Mouse (Mus musculus): ENCODE measurements around the gene Lpar6.
A peak's percentile ranks its signal among the peaks of the same experiment; 100 is the strongest.

Lpar6 gene

DNA sequence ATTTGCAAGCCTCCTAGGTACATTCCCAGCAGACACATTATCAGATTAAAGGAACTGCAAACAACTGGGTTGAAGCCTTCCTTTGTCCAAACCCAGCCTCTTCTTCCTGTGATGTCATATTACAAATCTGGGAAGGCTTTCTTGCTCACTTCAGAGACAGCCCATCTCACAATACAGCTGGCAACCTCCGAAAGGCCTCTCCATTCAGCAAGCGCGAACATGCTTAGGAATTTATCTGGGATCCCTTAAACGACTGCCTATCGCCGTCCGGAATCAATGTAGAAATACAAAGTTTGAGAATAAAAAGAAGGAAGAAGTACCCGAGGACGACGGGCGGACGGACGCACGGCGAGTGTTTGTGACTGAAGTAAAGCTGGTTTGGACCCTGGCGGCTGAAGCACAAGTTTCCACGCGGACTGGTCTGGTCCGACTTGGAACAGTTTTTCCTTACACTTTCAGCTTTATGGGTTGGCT lies at the start of gene Lpar6:
TSS of gene Lpar6 (plus strand) at position 48 of the 474 bp plus-strand sequence.
- DNase-seq (ENCODE audit: low spot score) = peak; percentile 90

DNA sequence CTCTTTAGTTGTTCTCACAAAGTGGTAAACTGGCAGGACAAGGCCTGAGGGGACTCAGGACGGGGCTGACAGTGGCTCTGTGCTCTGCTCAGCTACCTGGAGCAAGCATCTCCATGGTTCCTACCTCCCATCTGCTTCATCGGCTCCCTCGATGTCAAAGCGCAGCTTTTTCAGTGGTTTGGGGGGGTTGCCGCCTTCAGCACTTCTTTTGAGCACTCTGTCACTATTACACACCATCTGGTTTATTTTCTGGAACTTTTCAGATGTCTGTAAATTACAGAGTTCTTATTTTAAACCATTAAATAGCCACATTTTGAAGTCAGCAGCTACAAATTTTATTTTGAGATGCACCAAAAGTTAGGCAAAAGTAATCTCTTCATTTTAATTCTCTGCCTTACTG lies 38.6 kb upstream of the Lpar6 start:
- DNase-seq (ENCODE audit: low spot score) = no peak

DNA sequence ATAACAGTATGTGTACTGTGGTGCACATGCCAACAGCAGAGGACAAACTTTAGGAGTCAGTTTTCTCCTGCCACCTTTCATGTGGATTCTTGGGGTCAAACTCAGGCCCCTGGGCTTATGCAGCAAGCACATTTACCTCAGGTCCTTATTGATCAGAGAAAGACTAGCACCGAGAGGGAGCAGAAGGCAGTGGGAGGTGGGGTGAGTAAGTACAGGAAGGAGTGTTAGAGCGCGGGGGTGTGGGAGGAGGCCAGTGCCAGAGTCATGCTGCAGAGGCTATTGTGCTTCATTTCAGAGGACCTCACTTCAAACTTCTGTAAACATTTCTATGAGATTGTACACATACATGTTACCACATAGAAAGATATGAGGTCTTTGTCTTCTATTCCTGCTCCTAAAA lies 36.2 kb upstream of the Lpar6 start:
- no peak for DNase-seq (ENCODE audit: low spot score)

DNA sequence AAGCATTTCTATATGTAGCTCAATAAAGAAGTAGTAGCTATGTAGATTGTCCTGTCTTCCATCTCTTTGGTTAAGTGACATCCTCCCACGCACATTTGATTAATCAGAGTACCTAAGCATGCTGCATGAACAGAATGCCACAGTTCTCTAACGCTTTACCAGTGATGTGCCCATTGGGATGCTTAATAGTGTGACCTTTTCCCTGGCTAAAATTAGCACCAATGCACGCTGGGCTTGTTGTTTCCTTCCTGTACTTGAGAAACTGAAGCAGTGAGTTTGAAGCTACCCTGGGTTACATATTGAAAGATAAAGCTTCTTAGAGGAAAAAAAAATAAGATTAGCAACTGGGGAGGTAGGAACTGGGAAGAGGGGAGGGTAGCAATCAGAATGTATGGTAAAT lies 33.7 kb upstream of the Lpar6 start:
- no peak for DNase-seq (ENCODE audit: low spot score)

DNA sequence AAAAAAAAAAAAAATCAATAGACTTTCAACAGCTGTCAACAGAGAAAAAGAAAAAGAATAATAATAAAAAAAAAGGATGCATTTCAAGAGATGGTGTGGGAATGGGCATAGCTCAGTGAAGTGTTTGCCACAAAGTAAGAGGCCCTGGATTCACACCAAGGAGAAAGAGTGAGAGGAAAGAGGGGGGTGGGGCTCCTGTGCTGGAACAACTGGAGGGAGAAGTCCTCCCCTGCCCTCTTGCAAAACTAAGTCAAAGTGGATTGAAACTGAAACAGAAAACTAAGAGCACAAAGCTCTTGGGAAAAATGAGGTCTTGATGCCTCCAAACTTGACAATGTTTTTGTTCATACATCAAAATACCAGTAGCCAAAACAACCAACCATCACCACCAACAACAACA lies 28.4 kb upstream of the Lpar6 start:
- DNase-seq (ENCODE audit: low spot score) = no peak

DNA sequence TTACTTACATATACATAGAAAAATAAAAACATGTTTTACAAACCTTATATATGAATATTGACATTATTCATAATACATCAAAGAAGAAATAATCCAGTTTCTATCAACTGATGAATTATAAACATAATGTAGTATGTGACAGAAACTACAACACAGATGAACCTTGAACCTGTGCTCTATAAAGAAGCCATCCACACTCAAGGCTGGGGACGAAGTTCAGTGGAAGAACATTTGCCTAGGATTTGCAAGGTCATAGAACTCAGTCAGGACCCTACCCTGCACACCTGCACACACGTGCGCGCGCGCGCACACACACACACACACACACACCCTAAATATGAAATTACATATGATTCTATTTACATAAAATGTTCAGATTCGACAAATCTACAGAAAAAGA lies 27.5 kb upstream of the Lpar6 start:
- no peak for DNase-seq (ENCODE audit: low spot score)

DNA sequence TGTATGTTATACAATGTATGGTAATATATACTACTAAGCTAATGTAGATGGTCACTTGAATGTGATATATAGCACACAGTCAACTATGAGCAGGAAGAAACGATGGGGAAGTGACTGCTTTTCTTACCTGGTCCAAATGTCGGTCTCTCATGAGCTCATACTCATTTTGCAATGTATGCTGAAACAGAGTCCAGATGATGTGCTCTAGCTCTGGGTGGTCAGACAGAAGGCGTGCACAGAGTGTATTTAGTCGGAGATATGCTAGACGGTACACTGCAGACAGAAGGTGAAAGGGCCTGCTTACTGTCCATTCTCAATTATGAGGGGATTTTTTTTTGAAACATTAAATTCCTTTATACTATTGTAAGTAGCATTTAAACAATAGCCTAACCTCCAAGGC lies 26.2 kb upstream of the Lpar6 start:
- no peak for DNase-seq (ENCODE audit: low spot score)

DNA sequence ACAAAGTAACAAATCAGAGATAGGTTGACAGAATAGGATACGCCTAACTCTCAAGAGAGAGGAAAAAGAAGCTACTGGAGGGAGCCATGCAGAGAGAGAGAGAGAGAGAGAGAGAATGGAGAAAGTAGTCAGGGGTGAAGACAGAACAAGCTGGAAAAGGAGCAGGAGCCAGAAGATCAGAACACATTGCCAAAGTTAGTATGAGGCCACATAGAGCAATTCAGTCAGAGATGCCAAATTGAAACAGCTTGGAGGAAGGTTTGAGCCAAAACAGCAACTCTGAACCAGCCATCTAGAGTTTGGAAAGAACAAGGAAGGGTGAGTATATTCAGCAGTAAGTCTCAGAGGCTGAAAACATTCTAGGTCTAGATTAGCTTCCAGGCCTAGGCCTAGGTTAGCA lies 20.6 kb upstream of the Lpar6 start:
- DNase-seq (ENCODE audit: low spot score) = no peak

DNA sequence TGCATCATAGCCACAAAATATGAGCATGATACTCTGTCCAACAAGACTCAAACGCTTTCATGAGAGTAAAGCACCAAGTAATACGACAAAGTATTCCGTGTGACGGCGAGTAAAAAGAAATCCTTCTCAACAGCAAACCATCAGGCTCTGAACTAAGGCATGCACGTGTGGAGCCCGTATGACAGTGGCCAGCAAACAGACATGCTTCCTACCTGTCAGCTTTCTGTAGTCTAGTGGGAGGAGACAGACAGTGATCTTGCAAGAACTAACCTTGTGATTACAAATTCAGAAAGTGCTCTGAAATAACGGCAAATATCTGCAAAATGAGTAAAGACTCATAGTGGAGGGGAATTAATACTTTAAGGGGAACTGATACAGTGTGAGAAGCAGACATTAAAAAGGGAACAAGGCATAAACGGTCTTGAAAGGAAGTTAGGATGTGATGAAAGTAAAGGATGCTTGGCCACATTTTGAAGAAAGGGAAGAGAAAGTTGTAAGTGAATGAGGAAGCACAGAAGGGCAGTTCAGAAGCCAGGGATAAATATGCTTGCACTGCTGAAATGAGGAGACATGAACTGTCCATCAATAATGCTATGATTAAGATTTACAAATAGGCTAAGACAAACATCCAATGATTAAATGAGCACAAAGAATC lies 15.3 kb upstream of the Lpar6 start:
- no peak for DNase-seq (ENCODE audit: low spot score)

DNA sequence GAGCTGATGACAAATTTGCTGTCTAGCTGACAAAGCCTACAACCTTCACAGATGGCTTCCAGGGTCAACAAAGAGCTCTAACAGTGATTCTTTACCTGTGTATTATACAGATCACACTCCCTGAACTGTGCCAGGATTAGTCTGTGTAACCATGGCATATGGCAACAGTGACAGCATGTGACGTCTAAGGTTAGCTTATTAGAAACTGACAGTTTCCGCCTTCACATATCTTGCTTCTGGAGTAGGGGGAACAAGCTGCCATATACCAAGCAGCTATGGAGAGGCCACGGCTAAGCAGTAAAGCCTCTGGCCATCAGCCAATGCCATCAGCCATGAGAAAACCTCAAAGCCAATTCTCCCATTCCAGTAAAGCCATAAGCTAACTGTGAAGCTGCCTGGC lies 11.3 kb upstream of the Lpar6 start:
- DNase-seq (ENCODE audit: low spot score) = no peak

DNA sequence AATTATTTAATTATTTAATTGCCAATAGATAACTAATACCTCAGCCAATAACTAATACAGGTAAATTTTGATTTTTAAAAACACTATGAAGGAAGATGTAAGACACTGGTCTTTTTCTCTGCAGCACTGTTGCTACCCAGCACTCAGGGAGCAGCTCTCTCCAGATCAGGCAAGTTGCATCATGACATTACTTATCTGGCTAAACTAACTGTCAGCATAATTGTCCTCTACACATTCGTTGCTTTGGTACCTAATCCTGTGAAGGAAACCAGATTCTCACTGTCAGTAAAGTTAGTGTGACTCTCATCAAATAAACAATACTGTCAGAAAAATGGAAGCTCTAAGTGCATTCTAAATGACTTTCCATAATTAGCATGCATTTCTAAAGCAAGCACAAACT lies 10.8 kb upstream of the Lpar6 start:
- DNase-seq (ENCODE audit: low spot score) = no peak

DNA sequence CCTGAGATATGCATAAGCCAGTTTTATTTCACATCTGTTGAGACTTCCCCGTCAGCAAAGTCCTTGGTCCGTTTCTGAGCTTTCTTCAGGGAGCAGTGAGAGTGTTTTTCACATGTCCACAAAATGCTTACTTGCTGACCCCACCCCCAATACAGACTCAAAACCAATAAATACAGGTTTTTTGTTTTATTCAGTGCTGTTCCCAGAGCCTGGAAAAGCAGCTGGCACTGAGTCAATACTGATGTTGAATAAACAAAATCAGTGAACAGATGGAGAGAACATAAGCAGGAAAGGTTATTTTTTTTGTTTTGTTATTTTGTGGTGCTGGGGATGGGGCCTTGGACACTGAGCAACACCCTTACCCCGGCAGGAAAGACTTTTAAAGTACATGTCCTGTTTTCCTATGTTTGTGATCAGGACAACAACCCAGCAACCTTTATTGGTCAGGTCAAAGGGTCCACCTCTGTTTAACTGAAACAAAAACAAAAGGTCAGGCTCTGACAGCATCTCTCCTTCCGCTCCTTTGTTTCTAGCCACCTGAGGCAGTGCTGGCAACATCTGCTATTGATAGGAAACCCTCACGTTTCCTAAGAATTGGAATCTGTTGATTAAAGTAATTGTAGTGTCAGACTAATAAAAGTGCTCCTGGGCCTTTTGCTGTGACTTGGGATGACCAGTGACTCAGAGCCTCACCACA lies 6.3 kb upstream of the Lpar6 start:
- DNase-seq (ENCODE audit: low spot score) = peak; percentile 52

DNA sequence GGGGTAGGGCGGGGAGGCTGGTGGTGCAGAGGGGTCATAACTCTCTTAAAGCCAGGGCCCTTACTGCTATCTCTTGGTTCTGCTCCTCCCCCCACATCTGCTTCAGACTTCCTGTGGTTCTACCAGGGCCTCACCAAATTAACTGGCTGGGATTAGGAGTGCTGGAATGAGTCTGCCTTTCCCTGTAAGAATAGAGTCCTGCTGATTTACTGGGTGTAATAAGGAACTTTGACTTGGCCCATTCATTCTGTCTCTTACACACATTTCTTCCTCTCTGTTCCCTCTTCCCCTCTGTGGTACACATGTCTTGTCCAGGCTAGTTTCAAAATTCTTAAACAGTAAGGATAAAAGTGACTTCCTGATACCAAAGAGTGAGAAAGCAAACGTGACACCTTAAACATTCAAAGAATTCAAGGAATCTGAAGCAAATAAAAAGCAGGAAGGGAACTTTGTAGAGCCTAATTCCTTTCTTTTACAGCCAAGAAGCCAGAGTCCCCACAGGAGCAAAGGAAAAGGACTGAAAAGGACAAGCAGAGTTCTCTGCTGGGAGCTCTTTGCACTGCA lies 3.1 kb upstream of the Lpar6 start:
- peak; percentile 74 for DNase-seq (ENCODE audit: low spot score)

DNA sequence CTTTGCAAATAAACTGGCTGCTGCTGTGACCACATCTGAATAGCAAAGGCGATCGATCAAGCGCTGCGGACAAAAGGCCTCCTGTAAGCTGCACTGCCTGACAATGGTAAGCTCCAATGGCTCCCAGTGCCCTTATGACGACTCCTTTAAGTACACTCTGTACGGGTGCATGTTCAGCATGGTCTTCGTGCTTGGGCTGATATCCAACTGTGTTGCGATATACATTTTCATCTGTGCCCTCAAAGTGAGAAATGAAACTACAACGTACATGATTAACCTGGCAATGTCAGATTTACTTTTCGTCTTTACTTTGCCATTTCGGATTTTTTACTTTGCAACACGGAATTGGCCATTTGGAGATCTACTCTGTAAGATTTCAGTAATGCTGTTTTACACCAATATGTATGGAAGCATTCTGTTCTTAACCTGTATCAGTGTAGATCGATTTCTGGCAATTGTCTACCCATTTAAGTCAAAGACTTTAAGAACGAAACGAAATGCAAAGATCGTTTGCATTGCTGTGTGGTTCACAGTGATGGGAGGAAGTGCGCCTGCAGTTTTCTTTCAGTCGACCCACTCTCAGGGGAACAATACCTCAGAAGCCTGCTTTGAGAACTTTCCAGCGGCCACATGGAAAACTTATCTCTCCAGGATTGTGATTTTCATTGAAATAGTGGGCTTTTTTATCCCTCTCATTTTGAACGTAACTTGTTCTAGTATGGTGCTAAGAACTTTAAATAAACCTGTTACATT lies 979 bp downstream of the Lpar6 start:
- peak; percentile 87 for DNase-seq (ENCODE audit: low spot score)

DNA sequence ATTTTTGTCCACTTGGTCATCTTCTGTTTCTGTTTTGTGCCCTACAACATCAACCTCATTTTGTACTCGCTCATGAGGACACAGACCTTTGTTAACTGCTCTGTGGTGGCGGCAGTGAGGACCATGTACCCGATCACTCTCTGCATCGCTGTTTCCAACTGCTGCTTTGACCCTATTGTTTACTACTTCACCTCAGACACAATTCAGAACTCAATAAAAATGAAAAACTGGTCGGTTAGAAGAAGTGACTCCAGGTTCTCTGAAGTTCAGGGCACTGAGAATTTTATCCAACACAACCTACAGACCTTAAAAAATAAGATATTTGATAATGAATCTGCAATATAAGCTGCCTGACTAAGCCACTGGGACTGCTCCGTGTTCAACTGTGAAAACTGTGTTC lies 1.6 kb downstream of the Lpar6 start:
- DNase-seq (ENCODE audit: low spot score) = peak; percentile 78

DNA sequence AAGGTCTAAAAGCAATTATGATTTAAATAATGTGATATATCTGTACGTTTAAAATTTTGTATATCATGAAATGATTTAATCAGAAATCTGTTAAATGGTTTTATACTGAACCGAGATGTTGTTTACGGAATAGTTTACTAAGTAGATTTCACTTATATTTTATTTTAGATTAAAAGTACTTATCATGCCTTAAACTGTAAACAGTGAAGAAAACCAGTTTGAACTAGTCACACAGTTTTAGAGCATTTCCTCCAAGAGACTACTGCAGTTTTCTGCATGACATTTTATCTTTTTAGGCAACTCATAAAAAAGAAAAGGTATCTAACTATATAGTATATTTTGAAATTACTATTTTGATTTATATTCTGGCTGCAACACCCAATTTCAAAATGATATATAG lies 2.2 kb downstream of the Lpar6 start:
- DNase-seq (ENCODE audit: low spot score) = peak; percentile 31

DNA sequence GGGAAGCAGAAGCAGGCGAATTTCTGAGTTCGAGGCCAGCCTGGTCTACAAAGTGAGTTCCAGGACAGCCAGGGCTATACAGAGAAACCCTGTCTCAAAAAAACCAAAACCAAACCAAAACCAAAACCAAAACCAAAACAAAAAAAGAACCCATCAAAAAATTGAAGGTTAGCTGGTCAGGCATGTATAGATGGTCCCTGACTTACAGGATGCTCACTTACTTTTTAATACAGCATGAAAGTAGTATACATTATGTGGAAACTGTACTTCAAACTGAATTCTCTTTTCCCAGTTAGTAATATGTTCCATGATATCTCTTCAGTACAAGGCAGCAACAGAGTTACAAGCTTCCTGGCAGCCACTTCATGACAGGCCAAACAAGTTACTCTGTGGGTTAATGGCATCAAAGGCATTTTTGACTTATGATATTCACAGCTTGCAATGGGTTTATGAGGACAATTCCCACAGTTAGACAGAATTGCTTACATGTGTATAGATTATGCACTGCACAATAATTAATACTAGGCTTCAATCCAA lies 6.4 kb downstream of the Lpar6 start:
- DNase-seq (ENCODE audit: low spot score) = no peak

DNA sequence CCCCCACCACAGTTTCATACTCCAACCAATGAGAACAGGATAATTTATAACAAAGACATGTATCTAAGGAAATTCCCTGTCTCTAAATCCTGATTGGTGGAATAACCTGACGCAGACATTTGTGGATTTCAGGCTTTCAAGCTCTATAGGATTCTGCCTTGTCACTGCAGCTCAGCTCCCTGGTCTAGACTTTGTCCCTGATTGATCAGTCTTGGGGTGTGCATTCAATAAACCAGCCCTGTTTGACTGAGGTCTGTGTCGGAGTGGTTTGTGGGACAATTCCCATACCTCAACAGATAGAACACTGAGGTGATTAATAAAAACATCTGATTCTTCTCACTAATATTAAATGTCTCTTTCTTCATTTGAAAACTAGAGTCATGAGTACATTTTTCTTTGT lies 12.4 kb downstream of the Lpar6 start:
- DNase-seq (ENCODE audit: low spot score) = no peak

DNA sequence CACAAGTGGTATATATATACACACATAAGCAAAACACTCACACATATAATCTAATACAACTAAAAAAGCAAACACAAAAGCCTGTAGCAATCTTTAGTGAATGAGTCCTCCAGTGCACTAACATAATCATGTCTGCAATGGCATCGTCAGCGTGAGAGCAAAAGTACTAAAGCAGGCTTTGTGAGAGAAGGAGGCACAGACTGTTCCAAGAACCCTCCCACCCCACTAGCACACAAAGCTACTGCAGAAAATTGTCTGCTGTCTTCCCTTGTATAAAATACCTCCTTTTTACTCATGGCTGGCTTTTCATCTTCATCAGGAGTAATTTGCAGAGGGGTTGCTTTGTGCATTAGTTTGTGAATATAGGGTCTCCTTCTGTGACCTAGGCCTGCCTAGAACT lies 14.6 kb downstream of the Lpar6 start:
- DNase-seq (ENCODE audit: low spot score) = no peak

DNA sequence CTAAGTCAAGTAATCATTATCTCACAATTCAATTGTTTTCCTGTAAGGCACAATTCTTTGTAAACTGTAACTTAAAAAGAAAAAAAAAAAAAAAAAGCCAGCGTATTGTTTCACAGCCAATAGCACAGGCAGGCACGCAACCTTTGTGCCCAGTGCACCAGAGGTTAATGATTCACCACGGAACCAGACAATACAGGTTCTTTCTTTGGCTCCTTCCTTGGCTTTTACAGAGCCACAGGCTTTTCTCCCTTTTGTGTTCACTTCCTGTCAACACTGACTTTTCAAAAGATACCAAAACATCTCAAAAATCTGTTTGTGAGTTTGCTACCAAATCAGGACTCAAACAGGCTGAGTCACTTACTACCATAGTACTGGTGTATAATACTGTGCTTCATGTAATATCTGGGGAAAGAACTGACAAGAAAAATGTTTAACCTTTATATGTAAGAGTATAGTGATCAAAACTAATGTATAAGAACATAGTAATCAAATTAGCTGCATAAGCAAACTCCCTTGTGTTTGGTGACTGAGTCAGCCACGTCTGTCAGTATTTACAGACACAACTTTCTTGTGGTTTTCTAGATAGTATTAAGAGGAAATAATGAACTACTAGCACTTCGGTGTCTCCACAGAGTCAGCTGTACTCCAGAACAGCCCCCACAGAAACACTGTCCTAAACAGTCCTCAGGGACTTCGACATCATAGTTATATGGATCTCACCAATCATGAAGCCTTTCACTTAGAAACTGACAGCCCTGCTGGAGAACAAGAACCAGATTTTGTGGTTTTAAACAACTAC lies 16.0 kb downstream of the Lpar6 start:
- peak; percentile 62 for DNase-seq (ENCODE audit: low spot score)

DNA sequence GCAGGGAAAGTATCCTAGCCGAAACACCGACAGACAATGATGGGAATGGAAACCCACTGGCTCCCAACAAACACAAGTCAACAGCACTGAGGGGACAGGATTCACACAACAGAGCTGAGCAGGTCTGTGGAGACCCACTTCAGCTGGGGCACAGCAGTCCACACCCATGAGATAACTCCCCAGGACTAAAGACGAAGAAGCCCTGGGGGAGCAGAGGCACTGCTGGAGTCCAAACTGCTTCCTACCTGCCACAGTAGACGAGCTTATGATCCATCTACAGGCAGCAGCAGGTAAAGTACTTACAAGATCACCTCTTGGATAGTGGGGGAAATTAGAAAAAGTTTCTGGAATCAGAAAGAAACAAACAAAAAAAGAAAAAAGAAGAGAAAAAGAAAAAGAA lies 16.7 kb downstream of the Lpar6 start:
- no peak for DNase-seq (ENCODE audit: low spot score)
